Mouse (Mus musculus) hindbrain, embryonic 14.5 days (tissue): ENCODE data around the gene Pygm. TPM values are rescaled to one million over a fixed set of nuclear protein-coding genes. Genes with fewer than 3 reads are reported as not detected.

Experiments
- ATAC-seq: fragments of 200-750 bp; cut with Nextera tagmentation; 2 replicates; pipeline ENCODE4 v1.8.0; 2017; ENCODE audit warnings: moderate number of reproducible peaks, mild to moderate bottlenecking, moderate TSS enrichment, moderate library complexity; ENCODE audit not compliant: low FRiP score
- DNase-seq: peaks from one replicate; pipeline ENCODE4 v3.0.0-alpha.2; 2015; ENCODE audit warnings: low spot score
- H3K27ac ChIP-seq: fragments of 300-500 bp; sonication (generic); 2 replicates; pipeline ENCODE4 v1.5.1; 2014; ENCODE audit warnings: mild to moderate bottlenecking, moderate library complexity
- H3K27me3 ChIP-seq: fragments of 300-500 bp; sonication (generic); 2 replicates; pipeline ENCODE4 v1.6.1; 2014; ENCODE audit warnings: mild to moderate bottlenecking, low read length, mixed read lengths; ENCODE audit not compliant: control insufficient read depth, insufficient read depth
- H3K36me3 ChIP-seq: fragments of 300-500 bp; sonication (generic); replicated peaks from 2 replicates; pipeline ENCODE4 v1.6.1; 2014; ENCODE audit not compliant: control insufficient read depth, insufficient read depth
- H3K4me1 ChIP-seq: fragments of 300-500 bp; sonication (generic); replicated peaks from 2 replicates; pipeline ENCODE4 v1.6.1; 2014; ENCODE audit warnings: antibody characterized with exemption, low read length, mixed read lengths; ENCODE audit not compliant: control insufficient read depth, insufficient read depth
- H3K4me2 ChIP-seq: fragments of 300-500 bp; sonication (generic); replicated peaks from 2 replicates; pipeline ENCODE4 v1.6.1; 2014; ENCODE audit warnings: mild to moderate bottlenecking, moderate library complexity
- H3K4me3 ChIP-seq: fragments of 300-500 bp; sonication (generic); replicated peaks from 2 replicates; pipeline ENCODE4 v1.5.1; 2014; ENCODE audit warnings: mild to moderate bottlenecking, low read length
- H3K9ac ChIP-seq: fragments of 300-500 bp; sonication (generic); 2 replicates; pipeline ENCODE4 v1.6.1; 2014
- H3K9me3 ChIP-seq: fragments of 300-500 bp; sonication (generic); 2 replicates; pipeline ENCODE4 v1.6.1; 2016; ENCODE audit warnings: low read length; ENCODE audit not compliant: control insufficient read depth
- WGBS: fragments of 180-500 bp; shearing (Covaris S2); extraction: QIAGEN DNeasy Blood & Tissue Kit; methylation state at CpG from one replicate; pipeline ENCODE4 v1.1.7; 2014; 5-methylcytosine and 5-hydroxymethylcytosine counted together
- polyA plus RNA-seq: library from polyadenylated mRNA; unstranded; fragments of >200 nt; fragmentation: Nextera tagmentation; extraction: Ambion mirVana; gene quantifications from 2 replicates; pipeline ENCODE4 v1.2.1, GENCODE M21; 2014

The Pygm gene
- polyA plus RNA-seq, 1 experiment from 2014 or later, result 6.8 TPM

GRCm38 (mm10) chr19:6408749-6409148, 24.6 kb downstream of the Pygm start:
- H3K9ac ChIP-seq, result no peak overlapping the region
- no peak for DNase-seq
- no peak overlapping the region for H3K27ac ChIP-seq
- ATAC-seq, result no peak
- H3K4me1 ChIP-seq, result no peaks in the 10 kb centered on the region
- no peak overlapping the region for H3K4me3 ChIP-seq
- H3K4me2 ChIP-seq, result no peak overlapping the region
- H3K9me3 ChIP-seq, result no peaks in the 10 kb centered on the region
- no peaks in the 10 kb centered on the region for H3K36me3 ChIP-seq
- WGBS, result 73% methylated on average over 8 of the region's 8 CpGs
- no peaks in the 10 kb centered on the region for H3K27me3 ChIP-seq

- no peak for DNase-seq
- ATAC-seq, result no peak
- WGBS, result 82% methylated on average over 5 of the region's 5 CpGs
- Histone ChIP-seq H3K36me3 (no peaks in the 10 kb centered on the region), H3K27ac (no peak overlapping the region), H3K4me1 (no peaks in the 10 kb centered on the region), H3K9ac (no peak overlapping the region), H3K4me3 (no peak overlapping the region), H3K9me3 (no peaks in the 10 kb centered on the region), H3K4me2 (no peak overlapping the region), H3K27me3 (no peaks in the 10 kb centered on the region)
Observed at GRCm38 (mm10) chr19:6409176-6409575, 25.0 kb downstream of the Pygm start.

GRCm38 (mm10) chr19:6409936-6410335, 25.7 kb downstream of the Pygm start:
- Histone ChIP-seq H3K27me3 (no peaks in the 10 kb centered on the region), H3K4me3 (no peak overlapping the region), H3K27ac (no peak overlapping the region), H3K4me2 (no peak overlapping the region), H3K9me3 (no peaks in the 10 kb centered on the region), H3K9ac (no peak overlapping the region), H3K36me3 (no peaks in the 10 kb centered on the region), H3K4me1 (peaks cover 4% of the 10 kb centered on the region)
- DNase-seq, result no peak
- ATAC-seq, result no peak
- 86% methylated on average over 5 of the region's 5 CpGs for WGBS

GRCm38 (mm10) chr19:6412798-6413197, 28.6 kb downstream of the Pygm start:
- H3K36me3 ChIP-seq, result no peaks in the 10 kb centered on the region
- peaks cover 32% of the 10 kb centered on the region for H3K4me1 ChIP-seq
- 75% methylated on average over 14 of the region's 14 CpGs for WGBS
- DNase-seq (no peak), ATAC-seq (no peak)
- no peak overlapping the region for H3K4me2 ChIP-seq
- H3K27ac ChIP-seq, result no peak overlapping the region
- no peaks in the 10 kb centered on the region for H3K9me3 ChIP-seq
- no peak overlapping the region for H3K9ac ChIP-seq
- no peaks in the 10 kb centered on the region for H3K27me3 ChIP-seq
- no peak overlapping the region for H3K4me3 ChIP-seq

- peak overlapping the region; percentile 85 for H3K27ac ChIP-seq
- H3K9ac ChIP-seq, result 0 out of 2 replicates have a peak overlapping the region, but pooled peaks have one; percentile 19
- no peaks in the 10 kb centered on the region for H3K9me3 ChIP-seq
- DNase-seq (no peak), ATAC-seq (no peak)
- no peak overlapping the region for H3K4me3 ChIP-seq
- H3K4me1 ChIP-seq, result peaks cover 44% of the 10 kb centered on the region
- H3K4me2 ChIP-seq, result peak overlapping the region; percentile 23; the same call in 1 of the 2 replicates
- no peaks in the 10 kb centered on the region for H3K27me3 ChIP-seq
- no peaks in the 10 kb centered on the region for H3K36me3 ChIP-seq
- WGBS, result 30% methylated on average over 6 of the region's 6 CpGs
Observed at GRCm38 (mm10) chr19:6415454-6415853, 31.3 kb downstream of the Pygm start.

GRCm38 (mm10) chr19:6416124-6416770, 32.0 kb downstream of the Pygm start:
- WGBS, result 3% methylated on average over 9 of the region's 9 CpGs

GRCm38 (mm10) chr19:6416894-6417761, 32.9 kb downstream of the Pygm start:
- H3K4me3 ChIP-seq, result no peak overlapping the region
- H3K4me1 ChIP-seq, result peaks cover 60% of the 10 kb centered on the region
- WGBS, result 53% methylated on average over 12 of the region's 12 CpGs
- 0 out of 2 replicates have a peak overlapping the region, but pooled peaks have one; percentile 80 for H3K9ac ChIP-seq
- no peaks in the 10 kb centered on the region for H3K9me3 ChIP-seq
- peak overlapping the region; percentile 93 for H3K27ac ChIP-seq
- H3K27me3 ChIP-seq, result no peaks in the 10 kb centered on the region
- ATAC-seq (no peak), DNase-seq (no peak)
- H3K4me2 ChIP-seq, result peak overlapping the region; percentile 71; the same call in 1 of the 2 replicates
- no peaks in the 10 kb centered on the region for H3K36me3 ChIP-seq

More at GRCm38 (mm10) chr19:6416124-6416770, 32.0 kb downstream of the Pygm start:
- Histone ChIP-seq H3K36me3 (no peaks in the 10 kb centered on the region), H3K9ac (peak overlapping the region; percentile 19; the same call in 1 of the 2 replicates), H3K4me1 (peaks cover 52% of the 10 kb centered on the region), H3K4me2 (peak overlapping the region; percentile 23), H3K27me3 (no peaks in the 10 kb centered on the region), H3K9me3 (no peaks in the 10 kb centered on the region), H3K4me3 (no peak overlapping the region), H3K27ac (peak overlapping the region; percentile 85)
- ATAC-seq (peak; percentile 31; the same call in 1 of the 2 replicates), DNase-seq (peak; percentile 76)

- H3K4me3 ChIP-seq, result peak within 1 kb of the TSS; percentile 47
- ATAC-seq (peak; percentile 93), DNase-seq (peak; percentile 94)
- peak within 1 kb of the TSS; percentile 80 for H3K9ac ChIP-seq
- H3K4me1 ChIP-seq, result peaks cover 72% of the 10 kb centered on the region
- no peaks in the 10 kb centered on the region for H3K9me3 ChIP-seq
- no peaks in the 10 kb centered on the region for H3K27me3 ChIP-seq
- H3K36me3 ChIP-seq, result no peaks in the 10 kb centered on the region
- peak within 1 kb of the TSS; percentile 93 for H3K27ac ChIP-seq
- under 1% methylated on average over 40 of the region's 46 CpGs for WGBS
- H3K4me2 ChIP-seq, result peak within 1 kb of the TSS; percentile 71
Observed at GRCm38 (mm10) chr19:6418233-6418879, 34.2 kb downstream of the Pygm start, which contains the start of gene Nrxn2. Nrxn2 (plus strand) TSS chr19:6418731.
